Mouse (Mus musculus) macrophage (primary cell): Measurements from ENCODE around the gene Sema6d. TPM values are rescaled to one million over a fixed set of nuclear protein-coding genes. Genes with fewer than 3 reads are reported as not detected.

ENCODE experiments used
- H3K27ac ChIP-seq: fragments of 350-480 bp; formaldehyde crosslinking; 2 replicates; pipeline ENCODE4 v1.9.0; 2021
- H3K36me3 ChIP-seq: fragments of 350-480 bp; formaldehyde crosslinking; 2 replicates; pipeline ENCODE4 v1.9.0; 2021; ENCODE audit errors: inconsistent target
- H3K4me3 ChIP-seq: fragments of 350-480 bp; formaldehyde crosslinking; 2 replicates; pipeline ENCODE4 v1.9.0; 2021; ENCODE audit errors: inconsistent target
- H3K79me2 ChIP-seq: fragments of 350-480 bp; formaldehyde crosslinking; 2 replicates; pipeline ENCODE4 v1.9.0; 2021; ENCODE audit errors: inconsistent target
- WGBS: methylation state at CpG from one replicate; pipeline ENCODE4 v1.1.7; 2026; ENCODE audit warnings: inconsistent platforms; ENCODE audit not compliant: missing documents; 5-methylcytosine and 5-hydroxymethylcytosine counted together
- polyA plus RNA-seq: library from polyadenylated mRNA; stranded (reverse); fragments of 250-400 nt; gene quantifications from 3 replicates; pipeline ENCODE4 v1.2.4, GENCODE M21; 2018; ENCODE audit warnings: inconsistent platforms

Sema6d gene
- polyA plus RNA-seq, 1 experiment from 2014 or later, result 1.1 TPM

DNA sequence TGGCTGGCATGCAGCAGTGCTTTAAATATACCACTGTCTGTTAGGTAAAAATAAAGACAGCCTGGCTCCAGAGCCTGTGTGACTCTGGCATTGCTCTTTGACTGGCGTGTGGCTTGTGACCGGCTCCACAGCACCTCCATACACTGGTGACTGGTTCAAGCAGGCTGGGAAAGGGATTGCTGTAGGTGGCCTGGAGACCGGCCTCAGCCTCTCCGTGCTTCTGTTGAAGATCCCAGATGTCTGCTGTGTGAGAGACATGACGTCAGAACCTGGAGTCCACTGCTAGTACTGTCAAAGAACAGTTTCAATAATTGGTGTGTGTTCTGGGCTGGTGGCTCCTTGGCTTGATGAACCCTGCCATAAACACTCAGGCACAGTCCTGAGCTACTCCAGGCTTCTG lies 528.3 kb downstream of the Sema6d start:
- no peaks in the 10 kb centered on the region for H3K79me2 ChIP-seq
- H3K36me3 ChIP-seq, result no peaks in the 10 kb centered on the region
- WGBS, result 96% methylated on average over 5 of the region's 5 CpGs
- H3K27ac ChIP-seq, result no peak overlapping the region
- no peak overlapping the region for H3K4me3 ChIP-seq

DNA sequence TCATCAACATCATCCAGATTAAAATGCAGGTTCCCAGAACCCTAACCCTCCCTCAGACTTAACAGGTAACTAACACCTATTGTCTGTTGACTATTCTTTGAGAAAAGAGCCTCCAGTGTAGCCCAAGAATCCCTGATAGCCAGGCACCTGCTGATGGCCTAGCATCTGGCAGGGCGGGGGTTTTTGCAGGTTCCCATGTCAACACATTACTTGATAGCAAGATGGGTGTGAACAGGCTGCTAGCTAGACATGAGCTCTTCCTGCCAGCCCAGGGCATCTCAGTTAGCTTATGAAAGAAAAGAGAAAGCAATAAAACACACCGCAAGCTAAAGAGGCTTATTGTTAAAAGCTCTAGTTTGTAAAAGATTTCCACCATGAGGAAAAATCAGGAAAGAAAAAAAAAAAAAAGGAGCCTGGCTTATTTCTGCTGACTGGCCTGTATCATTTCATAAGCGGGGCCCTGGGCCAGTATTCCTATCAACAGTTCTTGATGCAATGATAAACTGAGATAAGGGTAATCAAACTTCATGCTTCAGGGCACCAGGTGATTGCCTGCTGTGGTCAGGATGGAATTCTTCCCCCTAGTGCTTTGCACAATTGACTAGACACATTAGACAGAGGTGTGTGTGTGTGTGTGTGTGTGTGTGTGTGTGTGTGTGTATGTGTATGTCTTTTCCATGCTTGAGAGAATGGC lies 528.9 kb downstream of the Sema6d start:
- Histone ChIP-seq H3K79me2 (no peaks in the 10 kb centered on the region), H3K27ac (no peak overlapping the region), H3K36me3 (no peaks in the 10 kb centered on the region), H3K4me3 (no peak overlapping the region)
- WGBS, result 90% methylated on average over 3 of the region's 3 CpGs

DNA sequence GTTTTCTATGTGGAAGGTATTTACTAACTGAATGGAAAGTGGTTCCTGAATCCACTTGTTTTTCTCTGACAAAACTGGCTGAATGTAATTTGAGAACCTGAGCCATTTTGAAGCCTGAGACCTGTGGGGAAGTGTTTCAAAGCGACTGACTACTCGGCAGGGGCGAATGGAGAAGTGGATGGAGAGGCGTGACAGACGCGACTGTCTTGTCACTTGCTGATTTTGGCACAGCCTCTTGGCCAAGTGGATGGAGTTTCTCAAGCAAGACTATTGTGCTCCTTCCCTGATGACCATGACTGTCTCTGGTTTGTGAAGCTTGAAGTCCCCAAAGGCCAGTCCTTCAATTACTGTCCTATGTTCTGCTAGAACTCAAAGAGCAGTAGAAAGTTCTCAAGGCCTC lies 530.7 kb downstream of the Sema6d start:
- Histone ChIP-seq H3K79me2 (no peaks in the 10 kb centered on the region), H3K4me3 (no peak overlapping the region), H3K27ac (no peak overlapping the region), H3K36me3 (no peaks in the 10 kb centered on the region)
- 64% methylated on average over 6 of the region's 6 CpGs for WGBS

DNA sequence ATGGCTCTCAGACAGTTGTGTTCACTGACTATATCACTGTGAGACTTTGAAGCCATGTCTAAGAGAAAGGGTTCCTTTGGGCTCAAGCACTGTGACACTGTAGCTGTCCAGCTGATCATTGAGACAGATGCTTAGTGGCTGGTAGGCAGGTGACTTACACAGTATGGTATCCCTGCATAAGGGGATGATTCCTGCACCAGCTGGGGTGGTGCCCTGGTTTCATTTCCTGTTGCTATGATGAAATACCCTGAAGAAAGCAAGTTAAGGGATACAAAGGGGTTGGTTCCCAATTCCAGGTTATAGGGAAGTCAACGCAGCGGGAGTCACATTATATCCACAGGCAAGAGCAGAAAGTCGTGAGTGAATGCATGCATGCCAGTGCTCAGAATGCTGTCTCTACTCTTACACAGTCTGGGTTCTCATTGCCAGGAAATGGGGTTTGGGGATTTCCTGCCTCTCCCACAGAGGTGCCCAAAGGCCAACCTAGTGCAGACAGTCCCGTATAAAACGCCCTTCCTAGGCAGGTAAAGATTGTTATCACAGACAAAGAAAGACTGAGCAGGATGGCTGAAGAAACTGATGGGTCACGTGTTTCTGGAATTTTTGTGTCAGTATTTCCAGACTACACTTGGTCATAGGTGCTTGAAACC lies 532.3 kb downstream of the Sema6d start:
- H3K4me3 ChIP-seq, result no peak overlapping the region

DNA sequence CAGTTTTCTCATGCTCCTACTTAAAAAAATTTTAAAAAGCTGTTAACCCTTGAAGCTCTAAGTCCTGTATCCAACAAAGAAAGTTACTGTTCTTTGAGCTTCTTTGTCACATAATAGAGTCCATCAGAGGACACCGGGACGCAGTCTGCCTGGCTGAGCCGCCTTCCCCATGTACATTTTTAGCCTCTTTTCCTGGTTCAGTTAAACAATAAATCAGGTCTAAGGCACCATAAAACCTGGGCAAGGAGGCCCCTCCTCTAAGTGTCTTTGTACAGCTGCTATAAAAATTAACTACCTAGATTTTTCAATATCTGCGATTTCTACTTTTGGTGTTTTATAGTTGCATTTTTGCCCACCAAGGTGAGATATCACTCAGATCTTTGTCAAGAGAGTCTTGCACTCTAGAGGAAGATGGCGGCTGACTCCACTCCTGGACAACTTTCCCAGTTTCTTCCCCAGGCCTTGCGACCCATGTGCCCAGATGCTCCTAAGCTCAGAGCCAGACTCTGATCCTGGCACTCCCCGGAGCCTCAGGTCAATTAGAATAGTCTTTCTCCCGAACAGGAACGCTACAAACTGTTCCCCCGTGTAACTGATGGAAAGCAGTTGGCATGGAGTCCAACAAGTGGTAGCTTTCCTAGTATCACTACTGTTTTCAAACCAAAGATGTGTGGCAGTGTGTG lies 534.6 kb downstream of the Sema6d start:
- no peaks in the 10 kb centered on the region for H3K36me3 ChIP-seq
- no peaks in the 10 kb centered on the region for H3K79me2 ChIP-seq
- H3K27ac ChIP-seq, result no peak overlapping the region
- WGBS, result 92% methylated on average over 10 of the region's 10 CpGs
- H3K4me3 ChIP-seq, result no peak overlapping the region

More for the DNA sequence above, 532.3 kb downstream of the Sema6d start:
- no peaks in the 10 kb centered on the region for H3K79me2 ChIP-seq
- no peaks in the 10 kb centered on the region for H3K36me3 ChIP-seq
- no peak overlapping the region for H3K27ac ChIP-seq
- 20% methylated on average over 6 of the region's 6 CpGs for WGBS

DNA sequence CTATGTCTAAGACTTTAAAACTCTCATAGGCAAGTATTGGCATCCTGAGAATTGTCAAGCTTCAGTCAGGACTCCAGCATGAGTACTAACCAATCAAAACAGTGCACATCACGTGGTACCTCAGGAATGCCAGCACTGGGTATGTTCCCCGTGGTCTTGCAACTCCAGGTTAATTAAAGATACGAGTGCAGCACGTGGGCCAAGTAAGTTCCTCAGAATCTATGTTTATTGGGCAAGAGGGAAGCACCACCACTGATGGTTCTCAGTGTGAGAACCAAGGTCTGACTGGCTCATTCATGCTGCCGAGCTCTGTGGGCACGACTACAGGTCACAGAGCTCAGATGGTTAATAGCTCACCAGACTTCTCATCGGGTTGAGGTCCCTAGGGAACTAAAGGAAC lies 536.7 kb downstream of the Sema6d start:
- H3K4me3 ChIP-seq, result no peak overlapping the region
- WGBS, result 85% methylated on average over 7 of the region's 7 CpGs
- no peak overlapping the region for H3K27ac ChIP-seq
- no peaks in the 10 kb centered on the region for H3K79me2 ChIP-seq
- H3K36me3 ChIP-seq, result no peaks in the 10 kb centered on the region

DNA sequence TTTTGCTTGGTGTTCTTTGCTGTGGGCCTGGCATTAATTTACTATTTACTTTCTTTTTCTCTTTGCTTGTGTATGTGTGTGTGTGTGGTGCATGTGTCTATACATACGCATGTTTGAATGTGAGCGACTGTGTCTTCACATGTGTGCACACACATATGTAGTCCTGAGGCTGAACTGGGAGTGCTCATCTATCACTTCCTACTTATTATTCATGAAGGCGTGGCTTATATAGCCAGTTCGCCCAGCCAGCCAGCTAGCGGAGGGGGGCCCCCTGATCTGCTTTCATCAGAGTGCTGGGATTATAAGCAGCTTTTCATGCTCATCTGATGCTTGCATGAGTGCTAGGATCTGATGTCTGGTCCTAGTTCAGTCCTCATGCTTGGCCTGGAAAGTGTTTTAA lies 537.9 kb downstream of the Sema6d start:
- H3K27ac ChIP-seq, result no peak overlapping the region
- no peak overlapping the region for H3K4me3 ChIP-seq
- H3K36me3 ChIP-seq, result no peaks in the 10 kb centered on the region
- 90% methylated on average over 3 of the region's 5 CpGs for WGBS
- H3K79me2 ChIP-seq, result no peaks in the 10 kb centered on the region

DNA sequence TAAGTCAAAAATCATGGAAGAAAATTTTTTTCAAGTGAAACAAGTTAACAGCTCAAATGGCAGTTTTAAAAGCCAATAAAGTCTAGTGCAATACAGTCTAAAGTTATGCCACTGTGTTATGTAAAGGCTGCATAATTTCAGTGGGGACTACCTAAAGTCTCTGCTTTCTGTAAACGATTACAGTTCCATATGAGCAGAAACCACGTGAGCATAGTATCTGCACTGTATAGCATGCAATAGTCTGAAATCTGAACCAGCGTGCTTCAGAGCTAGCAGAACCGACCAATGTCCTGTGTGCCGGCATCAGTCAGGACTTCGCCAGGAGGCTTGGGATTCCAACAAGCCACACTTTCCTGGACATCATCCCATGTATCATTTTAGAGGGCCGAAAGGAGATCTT lies 538.9 kb downstream of the Sema6d start:
- H3K27ac ChIP-seq, result no peak overlapping the region
- WGBS, result 88% methylated on average over 7 of the region's 7 CpGs
- H3K4me3 ChIP-seq, result no peak overlapping the region
- no peaks in the 10 kb centered on the region for H3K79me2 ChIP-seq
- no peaks in the 10 kb centered on the region for H3K36me3 ChIP-seq

DNA sequence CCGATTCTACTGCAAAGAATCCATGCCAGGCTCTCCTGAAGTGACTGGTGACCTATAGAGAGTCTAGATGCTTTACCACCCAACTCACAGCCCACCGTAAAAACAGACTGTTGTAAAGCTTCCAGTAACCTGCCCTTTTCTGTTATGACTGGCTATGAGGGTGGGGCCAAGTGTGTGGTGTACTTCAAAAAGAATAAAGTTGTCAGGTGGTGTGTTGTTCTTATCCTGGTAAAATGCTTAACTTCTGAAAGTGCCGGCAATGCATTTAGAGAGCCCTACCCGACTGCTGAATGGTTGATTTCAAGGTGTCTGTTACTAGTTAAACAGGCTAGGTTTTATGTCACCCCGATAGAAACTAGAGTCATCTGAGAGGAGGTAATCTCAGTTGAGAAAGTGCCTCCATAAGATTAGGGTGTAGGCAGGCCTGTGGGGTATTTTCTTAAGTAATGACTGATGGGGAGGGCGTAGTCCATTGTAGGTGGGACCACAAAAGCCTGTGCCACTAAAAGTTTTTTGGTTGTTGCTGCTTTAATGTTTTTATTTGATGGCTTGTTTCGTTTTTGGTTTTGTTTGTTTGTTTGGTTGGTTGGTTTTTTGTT lies 544.7 kb downstream of the Sema6d start:
- WGBS, result 96% methylated on average over 7 of the region's 7 CpGs

DNA sequence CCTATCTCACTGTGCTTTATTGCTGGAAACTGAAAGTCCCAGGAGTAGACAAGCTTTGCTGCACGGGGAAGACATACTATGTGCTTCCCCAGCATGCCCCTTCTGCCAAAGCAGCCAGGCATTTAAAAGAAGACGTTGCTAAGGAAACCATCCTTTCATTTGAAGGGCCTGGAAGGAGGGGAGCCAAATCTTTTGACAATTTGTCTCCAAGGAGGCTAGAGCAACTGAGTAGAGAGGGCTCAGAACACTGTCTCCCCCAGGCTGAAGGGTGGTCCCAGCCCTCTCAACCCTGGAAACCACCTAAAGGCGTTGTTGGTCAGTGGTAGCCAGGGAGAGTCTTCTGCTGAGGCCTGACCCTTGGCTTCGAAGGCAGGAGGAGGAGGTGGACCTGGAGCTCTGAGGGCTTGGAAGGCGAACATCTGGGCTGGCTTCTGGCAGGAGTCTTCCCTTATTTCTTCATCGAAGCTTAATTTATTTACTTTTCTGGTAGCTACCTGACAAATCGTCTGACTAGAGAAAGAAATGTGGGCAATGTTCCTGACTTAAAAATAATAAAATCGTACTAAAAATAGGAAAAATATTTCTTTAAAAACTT lies 545.6 kb downstream of the Sema6d start:
- WGBS, result 85% methylated on average over 8 of the region's 8 CpGs

More for the DNA sequence above, 544.7 kb downstream of the Sema6d start:
- Histone ChIP-seq H3K79me2 (no peaks in the 10 kb centered on the region), H3K4me3 (no peak overlapping the region), H3K27ac (no peak overlapping the region), H3K36me3 (no peaks in the 10 kb centered on the region)

DNA sequence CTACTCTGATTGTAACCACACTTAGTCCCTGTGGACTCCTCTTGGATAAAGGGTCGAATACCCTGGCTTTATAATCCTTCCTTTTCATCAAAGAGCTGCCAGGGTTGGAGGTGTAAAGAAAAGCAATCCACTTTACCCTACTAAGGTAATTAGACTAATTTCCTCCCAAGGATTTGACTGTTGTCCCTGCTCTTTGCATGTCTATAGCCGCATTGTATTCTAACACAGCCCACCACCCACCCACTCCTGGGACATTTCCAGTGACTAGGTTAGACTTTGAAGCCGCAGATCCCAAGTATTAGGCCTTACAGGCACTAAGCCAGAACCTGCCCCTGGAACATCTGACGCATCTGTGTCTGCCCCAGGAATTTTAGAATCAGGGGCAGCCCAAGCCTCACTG lies 547.3 kb downstream of the Sema6d start:
- 85% methylated on average over 4 of the region's 4 CpGs for WGBS
- no peak overlapping the region for H3K4me3 ChIP-seq
- H3K36me3 ChIP-seq, result no peaks in the 10 kb centered on the region
- H3K27ac ChIP-seq, result no peak overlapping the region
- no peaks in the 10 kb centered on the region for H3K79me2 ChIP-seq

More for the DNA sequence above, 545.6 kb downstream of the Sema6d start:
- Histone ChIP-seq H3K36me3 (no peaks in the 10 kb centered on the region), H3K4me3 (no peak overlapping the region), H3K79me2 (no peaks in the 10 kb centered on the region), H3K27ac (no peak overlapping the region)

DNA sequence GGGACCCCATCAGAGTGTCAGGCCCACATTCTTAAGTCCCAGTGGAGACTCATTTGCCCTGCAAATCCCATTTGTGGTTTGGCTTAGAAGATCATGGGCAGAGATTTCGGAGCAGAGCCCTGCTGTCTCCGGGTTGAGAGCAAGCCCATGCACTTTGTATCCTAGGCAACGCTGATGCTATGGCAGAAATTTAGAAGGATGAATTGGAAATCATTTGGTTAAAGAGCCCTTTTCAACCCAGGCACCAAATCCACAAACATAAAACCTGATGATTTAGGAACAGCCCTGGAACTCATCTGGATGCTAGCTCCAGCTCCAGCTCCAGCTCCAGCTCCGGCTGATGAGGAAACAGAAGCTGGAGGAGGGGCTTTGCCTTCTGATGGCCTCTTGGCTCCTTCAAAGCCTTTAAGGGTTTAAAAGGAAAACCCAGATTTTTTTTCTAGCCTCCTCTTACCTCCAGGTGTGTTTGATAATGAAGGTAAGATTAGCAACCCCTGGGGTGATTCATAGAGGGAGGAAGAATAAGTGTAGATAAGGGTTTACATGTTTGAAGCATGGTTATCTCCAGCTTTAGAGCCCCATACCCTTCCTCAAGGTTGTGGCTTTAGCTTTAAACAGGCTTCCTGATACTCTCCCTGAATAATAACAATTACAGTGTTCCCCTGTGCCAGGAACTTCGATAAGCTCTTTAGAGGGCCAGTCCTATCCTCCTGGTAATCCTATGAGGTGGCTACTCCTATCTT lies 549.6 kb downstream of the Sema6d start:
- no peak overlapping the region for H3K4me3 ChIP-seq
- no peaks in the 10 kb centered on the region for H3K36me3 ChIP-seq
- no peaks in the 10 kb centered on the region for H3K79me2 ChIP-seq
- WGBS, result 95% methylated on average over 5 of the region's 5 CpGs
- H3K27ac ChIP-seq, result no peak overlapping the region

DNA sequence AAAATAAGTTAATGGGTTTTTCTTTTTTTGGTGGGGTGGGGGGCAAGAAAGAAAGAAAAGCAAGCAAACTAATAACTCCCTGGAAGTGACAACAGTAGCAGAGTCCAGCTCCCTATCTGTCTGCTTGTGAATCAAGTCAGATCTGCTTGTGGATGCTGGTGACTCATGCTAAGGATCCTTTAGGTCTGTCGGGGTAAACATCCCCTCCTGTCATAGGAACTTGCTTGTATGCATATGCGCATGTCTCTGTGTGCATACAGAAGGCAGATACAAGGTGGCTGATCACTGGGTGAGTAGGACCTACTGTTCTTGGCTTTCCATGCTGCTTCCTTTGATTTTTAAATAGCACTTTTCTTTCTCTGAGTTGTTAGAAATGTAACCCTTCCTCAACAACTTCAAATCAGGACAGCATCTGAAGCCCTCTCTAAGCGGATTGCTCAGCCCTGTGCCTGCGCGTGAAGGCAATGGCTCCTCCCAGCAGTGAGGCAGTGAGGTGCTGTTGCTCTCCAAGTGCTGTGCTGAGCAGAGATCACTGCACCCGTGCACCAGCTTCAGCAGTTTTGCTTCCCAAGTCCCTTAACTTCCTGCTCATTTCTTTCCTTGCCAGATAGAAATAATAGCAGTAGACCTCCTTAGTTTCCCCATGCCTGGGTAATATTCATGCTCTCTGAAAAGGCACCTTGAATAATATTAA lies 550.9 kb downstream of the Sema6d start:
- H3K36me3 ChIP-seq, result no peaks in the 10 kb centered on the region
- 82% methylated on average over 6 of the region's 6 CpGs for WGBS
- no peak overlapping the region for H3K4me3 ChIP-seq
- H3K79me2 ChIP-seq, result no peaks in the 10 kb centered on the region
- H3K27ac ChIP-seq, result no peak overlapping the region

DNA sequence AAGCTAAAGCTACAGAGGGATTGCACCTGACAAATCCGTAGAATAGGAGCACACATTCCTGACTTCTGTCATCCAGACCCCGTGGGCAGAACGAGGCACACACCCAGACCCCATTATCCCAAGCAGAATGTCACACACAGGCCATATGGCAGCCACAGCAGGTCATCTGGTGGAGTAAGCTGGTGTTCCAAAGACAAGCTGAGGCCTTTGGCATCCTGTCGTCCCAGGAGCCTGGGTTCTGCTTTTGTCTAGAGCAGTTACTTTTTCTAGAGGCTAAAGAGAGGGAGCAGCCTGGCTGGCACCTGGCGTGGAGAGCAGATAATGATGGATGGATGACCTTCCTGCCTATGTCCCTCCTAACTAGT lies 551.4 kb downstream of the Sema6d start:
- no peaks in the 10 kb centered on the region for H3K36me3 ChIP-seq
- H3K27ac ChIP-seq, result no peak overlapping the region
- no peak overlapping the region for H3K4me3 ChIP-seq
- no peaks in the 10 kb centered on the region for H3K79me2 ChIP-seq
- 78% methylated on average over 4 of the region's 5 CpGs for WGBS
